14 mouse cellular contexts compared by ENCODE assay signal in the genomic region with DNA sequence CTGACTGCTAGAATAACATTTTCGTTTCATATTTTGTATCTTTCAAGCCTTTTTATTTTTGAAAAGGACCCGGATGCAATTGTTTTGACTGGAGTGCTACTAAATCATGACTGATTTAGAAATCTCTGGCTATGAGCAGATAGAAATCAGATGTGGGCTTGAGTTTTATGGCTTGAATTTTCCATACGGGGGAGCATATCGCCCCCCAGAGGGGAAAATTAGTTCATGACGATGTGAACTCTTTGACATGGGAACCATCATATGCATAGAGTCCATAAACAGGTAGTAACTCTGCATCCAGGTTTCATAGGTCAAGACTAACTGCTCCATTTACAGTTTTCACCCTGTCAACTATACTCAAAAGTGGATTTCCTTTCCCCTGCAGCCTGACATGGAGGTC. TPM values are rescaled to one million over a fixed set of nuclear protein-coding genes. Genes with fewer than 3 reads are reported as not detected.
DNase-seq lines count a peak whose midpoint lies in the region; ATAC-seq and TF ChIP-seq lines count a peak whose summit lies in the region.
"Had no signal": no experiment of that assay in that cellular context is flagged by ENCODE, and none has a peak within 500 bp of the region (broad histone marks: within the 10 kb centered on the region; RNA-seq: fewer than 3 reads in every experiment).

No protein-coding gene starts in this region.

- WGBS in hindbrain, postnatal 0 days, result 56% methylated on average over 5 of the region's 5 CpGs
- 59% methylated on average over 5 of the region's 5 CpGs for WGBS in hindbrain, embryonic 11.5 days
- 61% methylated on average over 5 of the region's 5 CpGs for WGBS in forebrain, embryonic 16.5 days
- 56% methylated on average over 5 of the region's 5 CpGs for WGBS in heart, embryonic 11.5 days (ENCODE audit: insufficient replicate concordance)

- H3K4me1 ChIP-seq in hindbrain, postnatal 0 days (ENCODE audit: insufficient read depth, low read length), result no peaks in the 10 kb centered on the region
- H3K4me1 ChIP-seq in hindbrain, embryonic 11.5 days (replicated peaks; ENCODE audit: control insufficient read depth, insufficient read depth, low read length), result no peaks in the 10 kb centered on the region
- no peaks in the 10 kb centered on the region for H3K4me1 ChIP-seq in forebrain, embryonic 16.5 days (replicated peaks; ENCODE audit: control insufficient read depth, insufficient read depth, low read length)
- H3K4me1 ChIP-seq in heart, embryonic 11.5 days (ENCODE audit: control insufficient read depth, insufficient read depth, low read length), result no peaks in the 10 kb centered on the region
- H3K4me1 ChIP-seq: forebrain, embryonic 10.5 days; hindbrain, embryonic 13.5 days; liver, embryonic 12.5 days had no signal

- H3K4me2 ChIP-seq in hindbrain, postnatal 0 days (ENCODE audit: low read depth, low read length), result no peak overlapping the region
- no peak overlapping the region for H3K4me2 ChIP-seq in hindbrain, embryonic 11.5 days (replicated peaks; ENCODE audit: low read depth, low read length)
- no peak overlapping the region for H3K4me2 ChIP-seq in forebrain, embryonic 16.5 days (ENCODE audit: low read length)
- no peak overlapping the region for H3K4me2 ChIP-seq in heart, embryonic 11.5 days
- H3K4me2 ChIP-seq: heart, embryonic 15.5 days; hindbrain, embryonic 13.5 days; liver, embryonic 12.5 days had no signal

- no peaks in the 10 kb centered on the region for H3K9me3 ChIP-seq in hindbrain, postnatal 0 days (ENCODE audit: low read length)
- no peaks in the 10 kb centered on the region for H3K9me3 ChIP-seq in hindbrain, embryonic 11.5 days (ENCODE audit: control insufficient read depth, low read length)
- H3K9me3 ChIP-seq in forebrain, embryonic 16.5 days (ENCODE audit: control insufficient read depth, low read length), result no peaks in the 10 kb centered on the region
- H3K9me3 ChIP-seq in heart, embryonic 11.5 days (replicated peaks; ENCODE audit: control insufficient read depth, low read length), result no peaks in the 10 kb centered on the region
- H3K9me3 ChIP-seq: forebrain, embryonic 10.5 days; heart, embryonic 15.5 days; hindbrain, embryonic 13.5 days; liver, embryonic 12.5 days had no signal

- H3K27me3 ChIP-seq in hindbrain, postnatal 0 days (ENCODE audit: insufficient read depth, low read length), result no peaks in the 10 kb centered on the region
- no peaks in the 10 kb centered on the region for H3K27me3 ChIP-seq in hindbrain, embryonic 11.5 days (ENCODE audit: control insufficient read depth, insufficient read depth, low read length)
- no peaks in the 10 kb centered on the region for H3K27me3 ChIP-seq in forebrain, embryonic 16.5 days (replicated peaks; ENCODE audit: control insufficient read depth, insufficient read depth, low read length)
- no peaks in the 10 kb centered on the region for H3K27me3 ChIP-seq in heart, embryonic 11.5 days (ENCODE audit: control insufficient read depth, insufficient read depth, low read length)
- H3K27me3 ChIP-seq: heart, embryonic 15.5 days; hindbrain, embryonic 13.5 days; liver, embryonic 12.5 days had no signal

- TF ChIP-seq CTCF in hindbrain, postnatal 0 days (IDR thresholded peaks at IDR 0.05; ENCODE audit: low read depth), result 0 out of 2 replicates have a peak, but pooled peaks have one; percentile 4

- no peak overlapping the region for H3K9ac ChIP-seq in hindbrain, postnatal 0 days (replicated peaks; ENCODE audit: low read length)
- no peak overlapping the region for H3K9ac ChIP-seq in hindbrain, embryonic 11.5 days (ENCODE audit: low read depth, low read length)
- H3K9ac ChIP-seq in forebrain, embryonic 16.5 days (replicated peaks; ENCODE audit: low read depth, low read length), result no peak overlapping the region
- no peak overlapping the region for H3K9ac ChIP-seq in heart, embryonic 11.5 days (ENCODE audit: low read depth, low read length)
- H3K9ac ChIP-seq: heart, embryonic 15.5 days; hindbrain, embryonic 13.5 days; liver, embryonic 12.5 days had no signal

- ATAC-seq in hindbrain, postnatal 0 days, result no peak
- ATAC-seq in hindbrain, embryonic 11.5 days (ENCODE audit: low FRiP score), result no peak
- no peak for ATAC-seq in forebrain, embryonic 16.5 days
- no peak for ATAC-seq in heart, embryonic 11.5 days (replicated peaks; ENCODE audit: insufficient number of reproducible peaks, low FRiP score, low TSS enrichment)
- ATAC-seq: CD4-positive, CD25-positive, alpha-beta regulatory T cell, adult 4 months; liver, embryonic 12.5 days had no signal

- no peak for DNase-seq in hindbrain, postnatal 0 days (ENCODE audit: low spot score)
- no peak for DNase-seq in hindbrain, embryonic 11.5 days (ENCODE audit: low spot score)
- DNase-seq in 3T3-L1 (ENCODE audit: low read depth, low spot score) (peak; percentile 73), MN1 (ENCODE audit: low spot score) (peak; percentile 6)
- DNase-seq in kidney, postnatal 10 days, result peak; percentile 25
- DNase-seq in right cerebral cortex, postnatal 36 days (ENCODE audit: low spot score in 2 of 2), result no peak
- DNase-seq: gastrocnemius, postnatal 14 days had no signal

- no peak overlapping the region for H3K4me3 ChIP-seq in hindbrain, postnatal 0 days (ENCODE audit: low read length)
- H3K4me3 ChIP-seq in hindbrain, embryonic 11.5 days (ENCODE audit: low read depth, low read length), result no peak overlapping the region
- H3K4me3 ChIP-seq in forebrain, embryonic 16.5 days (replicated peaks; ENCODE audit: low read length), result no peak overlapping the region
- H3K4me3 ChIP-seq in heart, embryonic 11.5 days (ENCODE audit: low read depth, low read length), result no peak overlapping the region
- H3K4me3 ChIP-seq: forebrain, embryonic 10.5 days; heart, embryonic 15.5 days; hindbrain, embryonic 13.5 days; liver, embryonic 12.5 days had no signal

- H3K27ac ChIP-seq in hindbrain, postnatal 0 days, result no peak overlapping the region
- H3K27ac ChIP-seq in hindbrain, embryonic 11.5 days (ENCODE audit: low read depth, low read length), result no peak overlapping the region
- H3K27ac ChIP-seq in forebrain, embryonic 16.5 days (ENCODE audit: low read length), result no peak overlapping the region
- H3K27ac ChIP-seq in heart, embryonic 11.5 days (ENCODE audit: low read depth, low read length), result no peak overlapping the region
- H3K27ac ChIP-seq: forebrain, embryonic 10.5 days; heart, embryonic 15.5 days; hindbrain, embryonic 13.5 days; liver, embryonic 12.5 days had no signal

- no peaks in the 10 kb centered on the region for H3K36me3 ChIP-seq in hindbrain, postnatal 0 days (ENCODE audit: insufficient read depth, low read length)
- H3K36me3 ChIP-seq in hindbrain, embryonic 11.5 days (ENCODE audit: control insufficient read depth, insufficient read depth, low read length), result no peaks in the 10 kb centered on the region
- H3K36me3 ChIP-seq in forebrain, embryonic 16.5 days (ENCODE audit: control insufficient read depth, insufficient read depth), result no peaks in the 10 kb centered on the region
- H3K36me3 ChIP-seq in heart, embryonic 11.5 days (ENCODE audit: control insufficient read depth, insufficient read depth, low read length), result no peaks in the 10 kb centered on the region
- H3K36me3 ChIP-seq: forebrain, embryonic 10.5 days; heart, embryonic 15.5 days; hindbrain, embryonic 13.5 days; liver, embryonic 12.5 days had no signal

RNA-seq across cellular contexts. Expression of gene Vegfd, which starts 1.4 kb away (rescaled TPM):
- total RNA-seq in hindbrain, postnatal 0 days (2014; rRNA removed), result not detected in 2 replicates
- polyA plus RNA-seq in hindbrain, postnatal 0 days (2015; fragmentation: Nextera tagmentation; extraction: Ambion mirVana), result 0.29 and 0.33 TPM in 2 replicates
- 1.1 and 1.6 TPM in 2 replicates for polyA plus RNA-seq in hindbrain, embryonic 11.5 days (2014; fragmentation: Nextera tagmentation; extraction: Ambion mirVana)
- 0.60 and 1.2 TPM in 2 replicates for polyA plus RNA-seq in forebrain, embryonic 16.5 days (2015; fragmentation: Nextera tagmentation; extraction: Ambion mirVana)
- 2.1 and 3.3 TPM in 2 replicates for polyA plus RNA-seq in heart, embryonic 11.5 days (2014; fragmentation: Nextera tagmentation; extraction: Ambion mirVana)
- polyA plus RNA-seq: CD4-positive, CD25-positive, alpha-beta regulatory T cell, adult 4 months had no signal

RNA-seq across cellular contexts. Expression of gene Piga, which starts 45.0 kb away (rescaled TPM):
- total RNA-seq in hindbrain, postnatal 0 days (2014; rRNA removed), result 2.4 and 3.4 TPM in 2 replicates
- 3.0 and 3.1 TPM in 2 replicates for polyA plus RNA-seq in hindbrain, postnatal 0 days (2015; fragmentation: Nextera tagmentation; extraction: Ambion mirVana)
- 14.2 and 14.3 TPM in 2 replicates for polyA plus RNA-seq in hindbrain, embryonic 11.5 days (2014; fragmentation: Nextera tagmentation; extraction: Ambion mirVana)
- 7.6 and 8.0 TPM in 2 replicates for polyA plus RNA-seq in forebrain, embryonic 16.5 days (2015; fragmentation: Nextera tagmentation; extraction: Ambion mirVana)
- 10.0 and 11.2 TPM in 2 replicates for polyA plus RNA-seq in heart, embryonic 11.5 days (2014; fragmentation: Nextera tagmentation; extraction: Ambion mirVana)

Comparison
In these comparisons a context has a peak if more than half of its experiments do, and no peak if none do; other contexts are left out.
1. DNase-seq: peak in 3T3-L1 (single experiment), MN1 (single experiment) and kidney, postnatal 10 days (single experiment); none in hindbrain, postnatal 0 days (single experiment), hindbrain, embryonic 11.5 days (single experiment) and right cerebral cortex, postnatal 36 days (0 of 2).